Mouse (Mus musculus): ENCODE results near the gene Fam133b.

Gene Fam133b

GRCm38 (mm10) chr5:3543629-3544479 lies at the start of gene Fam133b:
Gene Fam133b, plus strand, starts transcription at chr5:3543833.
- in situ Hi-C loops (cut with MboI, MseI), result no loop called here

GRCm38 (mm10) chr5:3493968-3494367 lies 49.7 kb upstream of the Fam133b start:
- in situ Hi-C loops (cut with MboI, MseI), result no loop called here

GRCm38 (mm10) chr5:3494452-3495187 lies 49.0 kb upstream of the Fam133b start:
- in situ Hi-C loops (cut with MboI, MseI), result no loop called here

GRCm38 (mm10) chr5:3497505-3497925 lies 46.1 kb upstream of the Fam133b start:
- in situ Hi-C loops (cut with MboI, MseI), result no loop called here

GRCm38 (mm10) chr5:3500298-3500697 lies 43.3 kb upstream of the Fam133b start:
- in situ Hi-C loops (cut with MboI, MseI), result loop anchor here (5.0 kb wide), 2 partner anchors 47 to 158 kb away; partner anchors contain the start of gene Cdk6

DNA sequence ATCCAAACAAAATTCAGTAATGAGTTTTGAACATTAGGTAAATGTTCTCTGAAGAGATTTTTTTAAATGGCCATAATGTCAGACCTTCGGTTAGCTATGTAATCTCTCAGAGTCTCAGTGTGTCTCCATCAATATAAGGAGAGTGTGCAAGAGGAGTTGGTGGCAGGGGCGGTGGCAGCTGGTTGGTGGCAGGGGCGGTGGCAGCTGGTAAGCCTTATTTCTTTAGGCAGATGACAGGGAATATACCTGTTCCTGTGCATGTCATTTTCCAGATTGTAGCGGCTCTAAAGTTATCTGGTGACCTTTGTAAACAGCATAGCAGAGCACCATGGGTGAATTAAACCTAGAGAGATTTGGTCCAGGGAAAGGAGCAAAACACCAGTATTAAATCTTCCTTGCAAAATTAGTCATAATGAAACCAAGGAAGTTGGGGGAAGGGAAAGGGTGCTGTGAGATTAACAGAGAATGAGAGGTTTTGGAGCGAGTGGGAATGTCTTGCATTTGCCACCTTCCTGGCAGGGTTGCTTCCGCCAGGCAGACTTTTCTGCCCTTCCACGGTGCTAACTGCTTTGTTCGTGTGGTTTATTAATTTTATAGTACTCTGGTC lies 42.6 kb upstream of the Fam133b start:
- in situ Hi-C loops (cut with MboI, MseI), result loop anchor here (5.0 kb wide), 2 partner anchors 46 to 159 kb away; partner anchors contain the start of gene Cdk6

GRCm38 (mm10) chr5:3501564-3502001 lies 42.0 kb upstream of the Fam133b start:
- in situ Hi-C loops (cut with MboI, MseI), result loop anchor here (5.0 kb wide), 2 partner anchors 46 to 159 kb away; partner anchors contain the start of gene Cdk6

DNA sequence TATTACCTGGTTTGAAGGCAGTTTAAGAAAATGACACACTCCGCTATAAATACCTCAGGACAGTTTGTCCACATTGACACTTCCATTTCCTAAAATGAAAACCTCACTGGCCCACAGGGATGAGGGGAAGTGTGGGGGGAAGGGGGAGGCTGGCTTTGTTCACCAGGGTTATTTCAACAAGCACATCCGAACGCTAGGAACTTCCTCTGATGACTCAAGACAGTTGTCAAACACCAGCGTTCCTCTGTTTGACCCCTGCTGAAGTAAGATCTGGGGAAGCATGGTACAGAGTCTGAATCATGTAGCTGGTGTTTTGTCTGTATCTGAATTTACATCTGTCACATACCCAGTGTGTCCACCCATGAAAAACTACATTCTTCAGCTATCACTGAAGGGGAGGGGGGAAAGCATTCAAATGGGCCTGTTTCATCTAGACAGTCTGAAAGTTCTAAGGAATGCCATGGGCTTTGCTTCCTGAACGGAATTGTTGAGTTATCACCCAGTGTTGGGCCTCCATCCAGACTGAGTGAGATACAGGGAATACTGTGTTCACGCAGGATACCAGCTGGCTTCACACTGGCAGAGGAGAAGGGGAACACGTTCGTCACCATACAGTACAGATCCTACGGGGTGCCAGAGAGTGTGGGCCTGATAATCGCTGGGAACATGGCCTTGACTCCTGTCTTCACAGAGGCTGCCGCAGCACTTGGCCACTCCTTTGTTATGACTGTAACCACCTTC lies 40.9 kb upstream of the Fam133b start:
- in situ Hi-C loops (cut with MboI, MseI), result loop anchor here (5.0 kb wide), 2 partner anchors 45 to 160 kb away; partner anchors contain the start of gene Cdk6

DNA sequence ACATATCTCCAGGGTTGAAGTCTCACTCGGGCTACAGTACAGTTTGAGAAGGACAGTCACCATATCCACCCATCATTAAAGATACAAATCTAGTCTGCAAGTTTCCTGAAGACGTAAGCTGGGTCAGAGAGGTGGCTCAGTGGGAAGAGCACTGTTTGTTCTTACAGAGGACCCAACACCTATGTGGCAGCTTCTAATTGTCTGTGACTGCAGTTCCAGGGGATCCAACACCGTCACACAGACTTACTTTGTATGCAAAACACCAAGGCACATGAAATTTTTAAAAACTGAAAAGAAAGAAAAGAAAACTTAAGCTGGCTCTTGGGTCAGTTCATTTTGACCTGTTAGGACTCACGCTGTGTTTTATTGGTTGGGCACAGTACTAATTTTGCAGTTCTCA lies 40.3 kb upstream of the Fam133b start:
- in situ Hi-C loops (cut with MboI, MseI), result loop anchor here (5.0 kb wide), 2 partner anchors 44 to 161 kb away; partner anchors contain the start of gene Cdk6

DNA sequence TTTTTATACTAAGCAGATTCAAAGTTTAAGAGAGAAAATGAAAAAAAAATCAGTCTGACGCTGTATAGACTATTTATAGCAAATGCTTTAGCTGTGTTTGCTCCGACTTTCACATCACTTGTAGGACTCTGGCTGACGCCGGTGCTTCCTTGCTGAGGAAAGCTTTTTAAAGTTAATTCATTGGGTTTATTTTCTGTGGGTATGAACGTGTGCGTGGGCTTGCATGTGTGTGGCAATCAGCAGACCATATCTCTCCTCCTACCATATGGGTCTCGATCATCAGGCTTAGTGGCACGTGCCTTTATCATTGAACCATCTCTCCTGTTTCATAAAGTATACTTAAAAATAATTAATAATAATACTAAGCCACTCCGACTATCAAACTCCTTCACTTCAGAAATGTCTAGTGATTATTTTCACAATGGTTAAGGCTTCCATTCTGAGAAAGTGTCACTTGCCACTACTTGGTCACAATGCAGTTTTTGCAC lies 39.8 kb upstream of the Fam133b start:
- in situ Hi-C loops (cut with MboI, MseI), result loop anchor here (5.0 kb wide), 2 partner anchors 43 to 162 kb away; partner anchors contain the start of gene Cdk6

DNA sequence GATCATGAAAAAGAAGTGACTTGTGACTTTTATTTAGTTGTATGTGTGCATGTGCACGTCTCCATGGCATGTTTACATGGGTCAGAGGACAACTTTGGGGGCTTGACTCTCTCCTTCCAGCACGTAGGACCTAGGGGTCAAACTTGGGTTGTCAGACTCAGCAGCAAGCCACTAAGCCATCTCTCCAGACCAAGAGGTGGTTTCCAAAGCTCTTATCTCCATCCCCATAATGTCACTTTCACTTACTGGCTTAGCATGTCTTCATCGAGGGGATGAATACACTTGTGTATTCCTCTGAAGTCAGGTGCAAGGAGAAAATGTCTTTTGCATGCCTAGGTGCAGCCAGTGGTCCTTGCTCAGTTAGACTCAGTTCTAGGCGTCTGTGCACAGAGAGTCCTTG lies 39.2 kb upstream of the Fam133b start:
- in situ Hi-C loops (cut with MboI, MseI), result loop anchor here (5.0 kb wide), 2 partner anchors 43 to 162 kb away; partner anchors contain the start of gene Cdk6

GRCm38 (mm10) chr5:3505553-3505952 lies 38.1 kb upstream of the Fam133b start:
- in situ Hi-C loops (cut with MboI, MseI), result no loop called here

- in situ Hi-C loops (cut with MboI, MseI), result no loop called here
Observed at GRCm38 (mm10) chr5:3508480-3509381, 34.9 kb upstream of the Fam133b start.

- in situ Hi-C loops (cut with MboI, MseI), result no loop called here
Observed at GRCm38 (mm10) chr5:3509503-3509902, 34.1 kb upstream of the Fam133b start.

DNA sequence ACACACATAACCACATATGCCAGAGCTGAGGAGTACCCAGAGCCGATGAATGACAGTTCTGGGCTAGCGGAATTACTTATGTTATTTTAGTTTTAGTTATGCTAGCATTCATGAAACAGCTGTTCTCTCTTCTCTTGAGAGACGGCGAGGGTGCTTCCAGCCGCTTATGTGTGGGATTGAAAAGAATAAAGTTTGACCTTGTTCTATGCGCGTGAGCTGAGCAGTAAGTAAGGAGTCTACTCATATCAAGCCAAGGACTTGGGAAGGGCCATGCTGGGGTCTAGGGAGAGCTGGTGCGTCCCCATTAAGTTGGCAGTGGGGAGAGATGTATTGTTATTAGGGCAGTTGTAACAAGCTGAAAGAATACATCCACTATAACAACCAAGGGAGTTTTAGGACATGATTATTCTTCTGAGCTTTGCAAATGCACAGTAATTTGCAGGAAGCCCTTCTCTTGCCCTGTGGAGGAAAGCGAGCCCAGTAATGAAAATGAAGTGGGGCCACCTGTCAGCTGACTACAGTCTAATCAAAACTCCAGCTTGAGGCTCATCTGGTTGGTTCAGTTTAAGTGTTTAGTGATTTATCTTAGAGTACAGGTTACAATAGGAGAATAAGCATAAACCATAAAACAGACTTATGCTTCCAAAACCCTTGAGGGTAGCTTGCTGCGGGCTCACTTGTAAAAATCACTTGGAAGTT lies 32.4 kb upstream of the Fam133b start:
- in situ Hi-C loops (cut with MboI, MseI), result no loop called here

DNA sequence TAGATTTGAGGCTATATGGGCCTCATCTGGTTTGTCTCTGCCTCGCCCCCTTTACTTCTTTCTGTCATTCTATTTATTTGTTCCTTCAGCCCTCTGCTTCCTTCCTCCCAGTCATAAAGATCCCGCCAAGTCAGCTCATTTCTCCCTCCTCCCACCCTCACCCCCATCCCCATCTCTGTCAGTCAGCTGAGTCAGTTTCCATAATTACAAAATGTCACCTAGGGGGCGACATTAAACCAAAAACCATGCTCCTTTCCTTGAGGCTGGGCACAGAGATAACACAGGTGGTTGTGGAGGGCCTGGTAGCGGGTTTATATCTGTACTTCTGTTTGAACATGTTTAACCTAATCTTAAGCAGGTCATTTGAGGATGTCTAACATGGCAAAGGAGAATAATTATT lies 31.0 kb upstream of the Fam133b start:
- in situ Hi-C loops (cut with MboI, MseI), result no loop called here

GRCm38 (mm10) chr5:3514901-3515311 lies 28.7 kb upstream of the Fam133b start:
- in situ Hi-C loops (cut with MboI, MseI), result no loop called here

DNA sequence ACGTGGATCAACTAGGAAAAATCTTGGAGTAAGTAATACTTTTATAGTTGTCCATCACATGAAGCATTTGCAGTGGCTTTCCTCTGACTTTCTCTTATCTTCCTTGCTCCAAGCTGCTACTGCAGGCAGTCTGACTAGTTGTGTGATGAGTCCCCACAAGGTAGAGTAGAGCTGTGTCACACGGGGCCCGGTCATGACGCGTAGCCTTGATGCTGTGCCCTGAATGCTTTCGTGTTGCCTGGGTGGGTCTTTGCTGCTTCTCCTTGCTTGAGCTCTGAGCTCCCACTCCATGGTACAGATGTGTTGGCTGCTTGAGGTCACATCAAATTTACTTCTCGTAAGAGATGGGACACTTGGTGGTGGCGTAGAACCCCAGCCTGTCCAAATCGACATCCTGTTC lies 28.2 kb upstream of the Fam133b start:
- in situ Hi-C loops (cut with MboI, MseI), result no loop called here

- in situ Hi-C loops (cut with MboI, MseI), result no loop called here
Observed at GRCm38 (mm10) chr5:3516481-3517075, 27.1 kb upstream of the Fam133b start.

Data from T-helper 2 cell (primary cell).